Mouse (Mus musculus): Measurements from ENCODE around the gene Mypop. TPM values are rescaled to one million over a fixed set of nuclear protein-coding genes. Genes with fewer than 3 reads are reported as not detected.

The Mypop gene
- polyA plus RNA-seq, 1 experiment from 2014 or later = 3.7 TPM

Other genes starting within 250 kb of the Mypop start
- not detected in 2 replicates for gene Psg19, start 192.7 kb upstream of the Mypop start, polyA plus RNA-seq (2015; fragmentation: Nextera tagmentation; extraction: Ambion mirVana)
- gene Psg17, start 169.6 kb upstream of the Mypop start, polyA plus RNA-seq (2015; fragmentation: Nextera tagmentation; extraction: Ambion mirVana) = 0.08 and 0.19 TPM in 2 replicates
- 1.2 and 1.5 TPM in 2 replicates for gene Mill2, start 151.3 kb upstream of the Mypop start, polyA plus RNA-seq (2015; fragmentation: Nextera tagmentation; extraction: Ambion mirVana)
- 58.2 and 79.2 TPM in 2 replicates for gene Pglyrp1, start 119.9 kb upstream of the Mypop start, polyA plus RNA-seq (2015; fragmentation: Nextera tagmentation; extraction: Ambion mirVana)
- 26.1 and 29.2 TPM in 2 replicates for gene Ccdc61, start 80.8 kb upstream of the Mypop start, polyA plus RNA-seq (2015; fragmentation: Nextera tagmentation; extraction: Ambion mirVana)
- 0.63 TPM in 2 replicates for gene Nova2, start 65.4 kb upstream of the Mypop start, polyA plus RNA-seq (2015; fragmentation: Nextera tagmentation; extraction: Ambion mirVana)
- not detected in 2 replicates for gene Nanos2, start 3.8 kb upstream of the Mypop start, polyA plus RNA-seq (2015; fragmentation: Nextera tagmentation; extraction: Ambion mirVana)
- 23.5 and 28.0 TPM in 2 replicates for gene Irf2bp1, start 12.8 kb downstream of the Mypop start, polyA plus RNA-seq (2015; fragmentation: Nextera tagmentation; extraction: Ambion mirVana)
- gene Foxa3, start 32.3 kb downstream of the Mypop start, polyA plus RNA-seq (2015; fragmentation: Nextera tagmentation; extraction: Ambion mirVana) = 30.2 and 32.7 TPM in 2 replicates
- 28.1 and 32.3 TPM in 2 replicates for gene Sympk, start 33.1 kb downstream of the Mypop start, polyA plus RNA-seq (2015; fragmentation: Nextera tagmentation; extraction: Ambion mirVana)
- gene Rsph6a, start 63.4 kb downstream of the Mypop start, polyA plus RNA-seq (2015; fragmentation: Nextera tagmentation; extraction: Ambion mirVana) = not detected in 2 replicates
- 13.7 and 15.1 TPM in 2 replicates for gene Dmwd, start 85.0 kb downstream of the Mypop start, polyA plus RNA-seq (2015; fragmentation: Nextera tagmentation; extraction: Ambion mirVana)
- 73.9 and 77.2 TPM in 2 replicates for gene Dmpk, start 92.6 kb downstream of the Mypop start, polyA plus RNA-seq (2015; fragmentation: Nextera tagmentation; extraction: Ambion mirVana)
- gene Six5, start 103.3 kb downstream of the Mypop start, polyA plus RNA-seq (2015; fragmentation: Nextera tagmentation; extraction: Ambion mirVana) = 10.8 and 12.1 TPM in 2 replicates
- gene Gm4969, start 127.1 kb downstream of the Mypop start, polyA plus RNA-seq (2015; fragmentation: Nextera tagmentation; extraction: Ambion mirVana) = 2.8 and 3.2 TPM in 2 replicates
- 11.6 and 12.8 TPM in 2 replicates for gene Fbxo46, start 128.6 kb downstream of the Mypop start, polyA plus RNA-seq (2015; fragmentation: Nextera tagmentation; extraction: Ambion mirVana)
- 13.5 and 14.7 TPM in 2 replicates for gene Qpctl, start 158.0 kb downstream of the Mypop start, polyA plus RNA-seq (2015; fragmentation: Nextera tagmentation; extraction: Ambion mirVana)
- gene Snrpd2, start 158.5 kb downstream of the Mypop start, polyA plus RNA-seq (2015; fragmentation: Nextera tagmentation; extraction: Ambion mirVana) = 131 and 141 TPM in 2 replicates
- gene Gipr, start 174.9 kb downstream of the Mypop start, polyA plus RNA-seq (2015; fragmentation: Nextera tagmentation; extraction: Ambion mirVana) = 2.3 and 2.9 TPM in 2 replicates
- gene Eml2, start 185.2 kb downstream of the Mypop start, polyA plus RNA-seq (2015; fragmentation: Nextera tagmentation; extraction: Ambion mirVana) = 10.6 and 10.7 TPM in 2 replicates
- 1.5 and 1.6 TPM in 2 replicates for gene Gpr4, start 221.3 kb downstream of the Mypop start, polyA plus RNA-seq (2015; fragmentation: Nextera tagmentation; extraction: Ambion mirVana)
- gene Opa3, start 237.1 kb downstream of the Mypop start, polyA plus RNA-seq (2015; fragmentation: Nextera tagmentation; extraction: Ambion mirVana) = 32.3 and 34.5 TPM in 2 replicates

Data from stomach, embryonic 15.5 days (tissue).